Mouse (Mus musculus): ENCODE data around the gene Foxf2. TPM values are rescaled to one million over a fixed set of nuclear protein-coding genes. Genes with fewer than 3 reads are reported as not detected.

Gene Foxf2
- polyA plus RNA-seq, 1 experiment = not detected

DNA sequence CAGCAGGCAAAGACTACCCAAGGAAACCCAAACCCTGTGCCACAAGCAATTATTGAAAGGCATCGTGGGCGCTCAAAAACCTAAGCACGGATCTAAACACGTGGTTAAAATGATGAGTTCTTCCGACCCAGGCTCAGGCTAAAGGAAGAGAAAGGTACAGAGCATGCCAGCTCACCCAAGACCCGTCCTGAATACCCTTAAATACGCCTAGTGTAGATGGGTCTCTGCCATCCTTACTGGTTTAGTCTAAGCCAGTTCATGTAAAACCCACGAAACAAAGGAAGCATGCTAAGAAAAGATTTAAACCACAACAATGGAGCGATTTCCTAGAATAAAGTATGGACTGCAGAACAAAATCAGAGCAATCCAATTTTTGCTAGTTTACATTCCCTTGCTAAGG lies 3.9 kb upstream of the Foxf2 start:
- WGBS = 6% methylated on average over 9 of the region's 9 CpGs
- no peak overlapping the region for H3K27ac ChIP-seq (ENCODE audit: control insufficient read depth, insufficient read depth, low read depth, low read length, poor library complexity)
- TF ChIP-seq POLR2A (IDR thresholded peaks at IDR 0.05; ENCODE audit: borderline replicate concordance, control insufficient read depth, low read depth, low read length) = no peak
- TF ChIP-seq CTCF (IDR thresholded peaks at IDR 0.05; ENCODE audit: control insufficient read depth, insufficient read depth, low read length) = no peak

DNA sequence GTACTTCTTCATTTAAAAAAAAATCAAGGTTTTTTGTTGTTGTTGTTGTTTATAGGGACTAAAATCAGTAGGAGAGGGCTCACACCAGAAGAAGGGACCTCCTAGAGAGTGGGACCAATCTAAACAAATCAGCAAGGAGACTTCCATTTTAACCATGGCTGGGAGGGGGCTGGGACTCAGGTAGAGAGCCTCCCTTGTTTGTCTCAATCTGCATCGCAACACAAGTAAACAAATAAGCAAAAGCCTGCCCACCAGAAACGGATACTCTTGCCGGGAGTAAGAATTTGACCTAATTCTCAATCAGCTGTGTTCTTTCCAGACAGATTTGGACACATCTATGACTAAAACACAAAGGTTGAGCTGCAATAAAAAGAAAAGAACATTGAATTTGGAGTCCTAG lies 3.2 kb upstream of the Foxf2 start:
- Histone ChIP-seq H3K4me1 (ENCODE audit: control insufficient read depth, insufficient read depth, low read length) (no peaks in the 10 kb centered on the region), H3K4me3 (replicated peaks; ENCODE audit: control insufficient read depth, low read depth, low read length) (no peak overlapping the region), H3K27ac (ENCODE audit: control insufficient read depth, insufficient read depth, low read depth, low read length, poor library complexity) (no peak overlapping the region)
- TF ChIP-seq POLR2A (IDR thresholded peaks at IDR 0.05; ENCODE audit: borderline replicate concordance, control insufficient read depth, low read depth, low read length) (no peak), CTCF (IDR thresholded peaks at IDR 0.05; ENCODE audit: control insufficient read depth, insufficient read depth, low read length) (no peak)
- 5% methylated on average over 3 of the region's 3 CpGs for WGBS

More for the DNA sequence above, 3.9 kb upstream of the Foxf2 start:
- Histone ChIP-seq H3K4me3 (replicated peaks; ENCODE audit: control insufficient read depth, low read depth, low read length) (no peak overlapping the region), H3K4me1 (ENCODE audit: control insufficient read depth, insufficient read depth, low read length) (no peaks in the 10 kb centered on the region)

DNA sequence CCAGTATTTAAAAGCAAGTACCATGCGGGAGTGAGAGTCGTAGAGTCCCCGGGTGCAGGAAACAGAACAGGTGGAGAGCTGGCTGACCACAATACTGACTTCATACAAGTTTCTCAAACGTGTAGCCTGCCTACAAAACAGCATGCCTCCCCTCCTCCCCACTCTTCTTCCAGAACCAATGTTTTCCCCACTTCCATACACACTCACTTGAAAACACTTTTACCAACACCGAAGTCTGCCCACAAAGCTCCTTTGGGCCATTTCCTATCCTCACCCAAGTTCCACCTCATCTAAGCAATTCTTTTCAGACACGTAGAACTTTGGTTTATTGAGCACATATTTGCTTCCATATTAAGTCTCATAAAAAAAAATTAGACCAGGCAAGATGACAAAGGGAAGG lies 2.3 kb upstream of the Foxf2 start:
- Histone ChIP-seq H3K4me3 (replicated peaks; ENCODE audit: control insufficient read depth, low read depth, low read length) (no peak overlapping the region), H3K27ac (ENCODE audit: control insufficient read depth, insufficient read depth, low read depth, low read length, poor library complexity) (no peak overlapping the region), H3K4me1 (ENCODE audit: control insufficient read depth, insufficient read depth, low read length) (no peaks in the 10 kb centered on the region)
- no peak for TF ChIP-seq POLR2A (IDR thresholded peaks at IDR 0.05; ENCODE audit: borderline replicate concordance, control insufficient read depth, low read depth, low read length)
- TF ChIP-seq CTCF (IDR thresholded peaks at IDR 0.05; ENCODE audit: control insufficient read depth, insufficient read depth, low read length) = no peak
- WGBS = 3% methylated on average over 6 of the region's 6 CpGs

DNA sequence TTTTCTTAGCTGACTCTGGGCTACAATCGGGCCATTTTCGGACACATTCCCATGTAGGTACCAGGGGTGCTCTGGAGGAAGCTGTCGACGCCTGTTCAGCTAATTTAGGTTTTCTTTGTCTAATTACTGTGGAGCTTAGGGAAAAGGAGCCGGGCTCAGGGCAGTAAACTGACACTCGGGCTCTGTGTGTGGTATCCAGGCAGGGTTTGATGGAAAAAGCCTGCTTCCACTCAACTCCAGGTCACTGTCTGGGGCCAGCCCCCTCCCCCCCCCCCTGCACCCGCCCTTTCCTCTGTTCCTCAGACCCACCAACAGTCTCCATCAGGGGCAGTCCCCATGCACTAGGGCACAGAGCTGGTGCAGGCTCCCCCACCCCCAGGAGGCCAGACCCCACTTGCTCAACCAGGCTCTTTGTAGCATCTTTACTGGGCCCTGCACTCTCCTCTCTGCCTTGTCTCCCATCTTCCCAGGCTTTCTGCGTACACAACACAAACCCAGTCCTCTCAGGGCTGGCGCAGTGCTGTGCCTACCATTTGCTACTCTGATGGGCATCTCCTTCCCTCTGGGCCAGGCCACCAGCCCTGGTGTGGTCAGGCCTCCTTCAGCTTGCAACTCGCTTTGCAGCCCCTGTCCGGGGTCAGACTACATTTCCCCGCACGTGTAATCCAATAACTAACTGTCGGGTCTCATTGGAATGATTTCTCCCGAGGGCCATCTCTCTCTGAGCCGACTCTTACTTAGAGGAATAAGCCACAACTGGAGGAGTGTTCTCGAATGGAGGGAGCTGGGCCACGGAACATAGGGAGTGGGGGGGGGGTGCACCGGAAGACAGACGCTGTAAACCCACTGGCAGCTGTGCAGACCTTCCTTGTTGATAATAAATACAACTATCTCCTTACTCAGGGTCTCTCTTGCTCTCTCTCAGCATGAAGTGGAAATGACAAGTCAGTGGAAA lies 1.4 kb upstream of the Foxf2 start:
- no peak overlapping the region for H3K4me3 ChIP-seq (replicated peaks; ENCODE audit: control insufficient read depth, low read depth, low read length)
- no peak for TF ChIP-seq CTCF (IDR thresholded peaks at IDR 0.05; ENCODE audit: control insufficient read depth, insufficient read depth, low read length)
- no peak for TF ChIP-seq POLR2A (IDR thresholded peaks at IDR 0.05; ENCODE audit: borderline replicate concordance, control insufficient read depth, low read depth, low read length)
- H3K4me1 ChIP-seq (ENCODE audit: control insufficient read depth, insufficient read depth, low read length) = no peaks in the 10 kb centered on the region
- WGBS = 5% methylated on average over 19 of the region's 20 CpGs
- no peak overlapping the region for H3K27ac ChIP-seq (ENCODE audit: control insufficient read depth, insufficient read depth, low read depth, low read length, poor library complexity)

DNA sequence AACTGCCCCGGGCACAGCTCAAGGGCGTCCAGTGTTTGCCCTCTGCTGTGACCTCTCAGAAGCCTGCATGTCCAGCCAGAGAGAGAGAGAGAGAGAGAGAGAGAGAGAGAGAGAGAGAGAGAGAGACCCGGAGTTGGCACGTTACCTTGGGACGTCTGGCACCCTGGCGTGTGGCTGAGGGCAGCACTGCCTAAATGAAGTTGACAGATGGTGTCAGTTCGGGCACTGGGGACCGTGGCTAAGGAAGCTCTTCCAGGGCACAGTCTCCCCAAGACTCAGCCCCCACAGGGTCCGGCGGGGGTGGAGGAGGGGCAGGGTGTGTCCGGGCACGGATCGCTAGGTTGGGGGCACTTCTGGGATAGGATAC lies 667 bp upstream of the Foxf2 start:
- Histone ChIP-seq H3K27ac (ENCODE audit: control insufficient read depth, insufficient read depth, low read depth, low read length, poor library complexity) (no peak overlapping the region), H3K4me1 (ENCODE audit: control insufficient read depth, insufficient read depth, low read length) (no peaks in the 10 kb centered on the region), H3K4me3 (replicated peaks; ENCODE audit: control insufficient read depth, low read depth, low read length) (no peak overlapping the region)
- 3% methylated on average over 13 of the region's 13 CpGs for WGBS
- no peak for TF ChIP-seq CTCF (IDR thresholded peaks at IDR 0.05; ENCODE audit: control insufficient read depth, insufficient read depth, low read length)
- no peak for TF ChIP-seq POLR2A (IDR thresholded peaks at IDR 0.05; ENCODE audit: borderline replicate concordance, control insufficient read depth, low read depth, low read length)

DNA sequence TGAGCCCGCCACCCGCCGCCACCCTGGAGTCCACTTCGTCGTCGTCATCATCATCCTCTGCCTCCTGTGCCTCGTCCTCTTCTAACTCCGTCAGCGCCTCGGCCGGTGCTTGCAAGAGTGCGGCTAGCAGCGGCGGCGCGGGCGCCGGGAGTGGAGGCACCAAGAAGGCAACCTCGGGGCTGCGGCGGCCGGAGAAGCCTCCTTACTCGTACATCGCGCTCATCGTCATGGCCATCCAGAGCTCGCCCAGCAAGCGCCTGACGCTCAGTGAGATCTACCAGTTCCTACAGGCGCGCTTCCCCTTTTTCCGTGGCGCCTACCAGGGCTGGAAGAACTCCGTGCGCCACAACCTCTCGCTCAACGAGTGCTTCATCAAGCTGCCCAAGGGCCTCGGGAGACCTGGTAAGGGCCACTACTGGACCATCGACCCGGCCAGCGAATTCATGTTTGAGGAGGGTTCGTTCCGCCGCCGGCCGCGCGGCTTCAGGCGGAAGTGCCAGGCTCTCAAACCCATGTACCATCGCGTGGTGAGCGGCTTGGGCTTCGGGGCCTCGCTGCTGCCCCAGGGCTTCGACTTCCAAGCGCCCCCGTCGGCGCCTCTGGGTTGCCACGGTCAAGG lies 676 bp downstream of the Foxf2 start:
- TF ChIP-seq CTCF (IDR thresholded peaks at IDR 0.05; ENCODE audit: control insufficient read depth, insufficient read depth, low read length) = no peak
- no peak for TF ChIP-seq POLR2A (IDR thresholded peaks at IDR 0.05; ENCODE audit: borderline replicate concordance, control insufficient read depth, low read depth, low read length)
- WGBS = under 1% methylated on average over 60 of the region's 60 CpGs

DNA sequence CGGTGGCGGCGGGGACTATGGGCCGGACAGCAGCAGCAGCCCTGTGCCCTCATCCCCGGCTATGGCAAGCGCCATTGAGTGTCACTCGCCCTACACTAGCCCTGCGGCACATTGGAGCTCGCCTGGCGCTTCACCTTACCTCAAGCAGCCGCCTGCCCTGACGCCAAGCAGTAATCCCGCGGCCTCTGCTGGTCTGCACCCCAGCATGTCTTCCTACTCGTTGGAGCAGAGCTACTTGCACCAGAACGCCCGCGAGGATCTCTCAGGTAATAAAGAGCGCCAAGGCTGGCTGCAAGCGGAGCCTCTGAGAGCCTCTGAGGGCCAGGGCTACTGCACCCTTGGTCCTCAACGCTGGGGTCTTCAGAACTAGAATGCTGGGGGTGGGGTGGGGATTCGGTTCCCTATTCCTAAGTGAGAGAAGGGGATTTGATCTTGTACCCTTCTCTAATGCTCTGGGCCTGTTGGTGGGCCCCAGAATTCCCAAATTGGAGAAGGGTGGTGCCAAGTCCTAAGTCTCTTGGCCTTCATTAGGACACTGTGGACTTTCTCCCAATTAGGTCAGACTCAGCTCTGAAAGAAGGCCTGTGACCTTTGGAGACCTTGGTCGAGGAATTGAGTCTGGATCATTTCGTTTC lies 1.5 kb downstream of the Foxf2 start:
- Histone ChIP-seq H3K27ac (ENCODE audit: control insufficient read depth, insufficient read depth, low read depth, low read length, poor library complexity) (no peak overlapping the region; the same call in 1 of the 2 replicates), H3K4me1 (ENCODE audit: control insufficient read depth, insufficient read depth, low read length) (no peaks in the 10 kb centered on the region), H3K4me3 (replicated peaks; ENCODE audit: control insufficient read depth, low read depth, low read length) (no peak overlapping the region)
- TF ChIP-seq CTCF (IDR thresholded peaks at IDR 0.05; ENCODE audit: control insufficient read depth, insufficient read depth, low read length) (no peak), POLR2A (IDR thresholded peaks at IDR 0.05; ENCODE audit: borderline replicate concordance, control insufficient read depth, low read depth, low read length) (no peak)
- WGBS = 6% methylated on average over 24 of the region's 24 CpGs

More for the DNA sequence above, 676 bp downstream of the Foxf2 start:
- Histone ChIP-seq H3K4me1 (ENCODE audit: control insufficient read depth, insufficient read depth, low read length) (no peaks in the 10 kb centered on the region), H3K27ac (ENCODE audit: control insufficient read depth, insufficient read depth, low read depth, low read length, poor library complexity) (no peak overlapping the region; the same call in 1 of the 2 replicates), H3K4me3 (replicated peaks; ENCODE audit: control insufficient read depth, low read depth, low read length) (no peak overlapping the region)

All from bone marrow, adult 2 months (tissue).